Mouse (Mus musculus): Measurements from ENCODE around the gene Gm7168. TPM values are rescaled to one million over a fixed set of nuclear protein-coding genes. Genes with fewer than 3 reads are reported as not detected.
"Not testable (repeated sequence)": the region's sequence is repeated elsewhere in the genome, so short reads cannot be mapped to it uniquely, and the experiment has no call there.

Gm7168 gene
- polyA plus RNA-seq, 1 experiment from 2014 or later: not detected

- DNase-seq (ENCODE audit: low spot score) (no peak), ATAC-seq (no peak)
- WGBS: 67% methylated on average over 2 of the region's 2 CpGs
- no peak overlapping the region for H3K4me2 ChIP-seq (ENCODE audit: low read length)
- no peak overlapping the region for H3K9ac ChIP-seq (ENCODE audit: low read length)
- H3K27me3 ChIP-seq (replicated peaks; ENCODE audit: control insufficient read depth, insufficient read depth, low read length): no peaks in the 10 kb centered on the region
- no peaks in the 10 kb centered on the region for H3K4me1 ChIP-seq (ENCODE audit: control insufficient read depth, insufficient read depth, low read length)
- no peak overlapping the region for H3K4me3 ChIP-seq (ENCODE audit: low read depth, low read length)
- H3K27ac ChIP-seq (ENCODE audit: low read depth, low read length): no peak overlapping the region
- H3K36me3 ChIP-seq (ENCODE audit: control insufficient read depth, insufficient read depth, low read length): no peaks in the 10 kb centered on the region
- no peaks in the 10 kb centered on the region for H3K9me3 ChIP-seq (replicated peaks; ENCODE audit: control insufficient read depth, low read length)
These were observed 24.8 kb upstream of the Gm7168 start for GRCm38 (mm10) chr17:13923418-13923817.

GRCm38 (mm10) chr17:13924588-13924987 is 23.6 kb upstream of the Gm7168 start:
- DNase-seq (ENCODE audit: low spot score): no peak
- H3K27me3 ChIP-seq (replicated peaks; ENCODE audit: control insufficient read depth, insufficient read depth, low read length): no peaks in the 10 kb centered on the region
- no peak overlapping the region for H3K4me2 ChIP-seq (ENCODE audit: low read length)
- no peak overlapping the region for H3K27ac ChIP-seq (ENCODE audit: low read depth, low read length)
- WGBS: 91% methylated on average over 2 of the region's 2 CpGs
- no peak overlapping the region for H3K9ac ChIP-seq (ENCODE audit: low read length)
- H3K9me3 ChIP-seq (replicated peaks; ENCODE audit: control insufficient read depth, low read length): no peaks in the 10 kb centered on the region
- H3K36me3 ChIP-seq (ENCODE audit: control insufficient read depth, insufficient read depth, low read length): no peaks in the 10 kb centered on the region
- no peak overlapping the region for H3K4me3 ChIP-seq (ENCODE audit: low read depth, low read length)
- ATAC-seq: no peak
- no peaks in the 10 kb centered on the region for H3K4me1 ChIP-seq (ENCODE audit: control insufficient read depth, insufficient read depth, low read length)

GRCm38 (mm10) chr17:13925931-13926330 is 22.2 kb upstream of the Gm7168 start:
- Histone ChIP-seq H3K9me3 (replicated peaks; ENCODE audit: control insufficient read depth, low read length) (no peaks in the 10 kb centered on the region), H3K27me3 (replicated peaks; ENCODE audit: control insufficient read depth, insufficient read depth, low read length) (no peaks in the 10 kb centered on the region), H3K27ac (ENCODE audit: low read depth, low read length) (no peak overlapping the region), H3K9ac (ENCODE audit: low read length) (no peak overlapping the region), H3K4me1 (ENCODE audit: control insufficient read depth, insufficient read depth, low read length) (no peaks in the 10 kb centered on the region), H3K4me2 (ENCODE audit: low read length) (no peak overlapping the region), H3K36me3 (ENCODE audit: control insufficient read depth, insufficient read depth, low read length) (no peaks in the 10 kb centered on the region), H3K4me3 (ENCODE audit: low read depth, low read length) (no peak overlapping the region)
- no peak for DNase-seq (ENCODE audit: low spot score)
- WGBS: 61% methylated on average over 3 of the region's 3 CpGs
- no peak for ATAC-seq

- WGBS: 85% methylated on average over 9 of the region's 9 CpGs
- Histone ChIP-seq H3K4me1 (ENCODE audit: control insufficient read depth, insufficient read depth, low read length) (no peaks in the 10 kb centered on the region), H3K36me3 (ENCODE audit: control insufficient read depth, insufficient read depth, low read length) (no peaks in the 10 kb centered on the region), H3K27me3 (replicated peaks; ENCODE audit: control insufficient read depth, insufficient read depth, low read length) (no peaks in the 10 kb centered on the region), H3K4me2 (ENCODE audit: low read length) (no peak overlapping the region), H3K4me3 (ENCODE audit: low read depth, low read length) (no peak overlapping the region), H3K9me3 (replicated peaks; ENCODE audit: control insufficient read depth, low read length) (no peaks in the 10 kb centered on the region), H3K27ac (ENCODE audit: low read depth, low read length) (no peak overlapping the region), H3K9ac (ENCODE audit: low read length) (no peak overlapping the region)
- DNase-seq (ENCODE audit: low spot score): no peak
- no peak for ATAC-seq
These were observed 17.8 kb upstream of the Gm7168 start for GRCm38 (mm10) chr17:13930421-13930820.

DNA sequence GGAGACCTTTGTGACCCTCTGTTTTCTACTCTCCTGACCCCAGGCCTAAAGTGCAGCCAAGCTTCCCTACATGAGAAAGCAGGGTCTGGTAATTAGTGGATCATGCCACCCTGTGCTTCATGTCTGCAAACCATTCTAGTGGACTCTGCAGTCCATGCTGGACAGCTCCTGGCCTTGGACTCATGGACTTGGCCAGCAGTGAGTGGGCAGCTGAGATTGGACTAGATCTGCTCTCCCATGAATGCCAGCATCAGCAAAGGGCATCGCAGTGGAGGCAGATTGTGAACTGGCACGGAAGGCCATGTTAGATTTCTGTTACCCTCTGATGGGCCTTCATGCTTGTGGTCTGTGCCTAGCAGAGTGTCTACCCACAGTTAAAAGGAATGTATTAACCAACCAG is 12.8 kb upstream of the Gm7168 start:
- DNase-seq (ENCODE audit: low spot score); H3K9me3 ChIP-seq (replicated peaks; ENCODE audit: control insufficient read depth, low read length); ATAC-seq; H3K27me3 ChIP-seq (replicated peaks; ENCODE audit: control insufficient read depth, insufficient read depth, low read length); H3K4me2 ChIP-seq (ENCODE audit: low read length); H3K9ac ChIP-seq (ENCODE audit: low read length); H3K36me3 ChIP-seq (ENCODE audit: control insufficient read depth, insufficient read depth, low read length); H3K4me3 ChIP-seq (ENCODE audit: low read depth, low read length); H3K27ac ChIP-seq (ENCODE audit: low read depth, low read length); H3K4me1 ChIP-seq (ENCODE audit: control insufficient read depth, insufficient read depth, low read length): not testable (repeated sequence)
- whole genome bisulfite sequencing: 93% methylated on average over 2 of the region's 2 CpGs

GRCm38 (mm10) chr17:13937787-13938186 is 10.4 kb upstream of the Gm7168 start:
- Histone ChIP-seq H3K36me3 (ENCODE audit: control insufficient read depth, insufficient read depth, low read length) (no peaks in the 10 kb centered on the region), H3K4me2 (ENCODE audit: low read length) (no peak overlapping the region), H3K9me3 (replicated peaks; ENCODE audit: control insufficient read depth, low read length) (no peaks in the 10 kb centered on the region), H3K27me3 (replicated peaks; ENCODE audit: control insufficient read depth, insufficient read depth, low read length) (no peaks in the 10 kb centered on the region), H3K4me3 (ENCODE audit: low read depth, low read length) (no peak overlapping the region), H3K4me1 (ENCODE audit: control insufficient read depth, insufficient read depth, low read length) (no peaks in the 10 kb centered on the region), H3K9ac (ENCODE audit: low read length) (no peak overlapping the region), H3K27ac (ENCODE audit: low read depth, low read length) (no peak overlapping the region)
- DNase-seq (ENCODE audit: low spot score) (no peak), ATAC-seq (no peak)
- WGBS: 89% methylated on average over 4 of the region's 4 CpGs

- no peaks in the 10 kb centered on the region for H3K9me3 ChIP-seq (replicated peaks; ENCODE audit: control insufficient read depth, low read length)
- H3K27ac ChIP-seq (ENCODE audit: low read depth, low read length): no peak overlapping the region
- no peaks in the 10 kb centered on the region for H3K36me3 ChIP-seq (ENCODE audit: control insufficient read depth, insufficient read depth, low read length)
- ATAC-seq (no peak), DNase-seq (ENCODE audit: low spot score) (no peak)
- WGBS: 85% methylated on average over 3 of the region's 3 CpGs
- H3K27me3 ChIP-seq (replicated peaks; ENCODE audit: control insufficient read depth, insufficient read depth, low read length): no peaks in the 10 kb centered on the region
- no peaks in the 10 kb centered on the region for H3K4me1 ChIP-seq (ENCODE audit: control insufficient read depth, insufficient read depth, low read length)
- H3K4me2 ChIP-seq (ENCODE audit: low read length): no peak overlapping the region
- no peak overlapping the region for H3K9ac ChIP-seq (ENCODE audit: low read length)
- no peak overlapping the region for H3K4me3 ChIP-seq (ENCODE audit: low read depth, low read length)
These were observed 9.5 kb upstream of the Gm7168 start for GRCm38 (mm10) chr17:13938652-13939051.

DNA sequence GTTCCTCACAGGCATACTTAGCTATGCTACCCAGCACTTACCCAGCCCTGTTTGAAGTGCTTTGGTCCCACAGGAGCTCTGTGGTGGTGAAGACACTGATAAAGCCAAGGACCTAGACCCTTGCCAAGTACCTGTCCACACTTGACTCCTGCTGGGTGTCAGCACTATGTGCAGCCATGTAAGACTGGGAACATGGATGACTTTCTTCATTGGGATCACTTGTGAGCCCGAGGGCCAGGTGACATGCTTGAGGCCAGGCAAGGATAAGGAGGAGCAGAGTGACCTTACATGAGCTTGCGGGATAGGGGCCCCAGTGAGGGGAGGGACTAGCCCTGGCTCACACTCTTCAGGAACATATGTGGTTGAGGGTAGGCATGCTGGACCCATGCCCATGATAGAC is 8.9 kb upstream of the Gm7168 start:
- H3K36me3 ChIP-seq (ENCODE audit: control insufficient read depth, insufficient read depth, low read length); H3K27me3 ChIP-seq (replicated peaks; ENCODE audit: control insufficient read depth, insufficient read depth, low read length); H3K9me3 ChIP-seq (replicated peaks; ENCODE audit: control insufficient read depth, low read length); H3K4me1 ChIP-seq (ENCODE audit: control insufficient read depth, insufficient read depth, low read length); H3K9ac ChIP-seq (ENCODE audit: low read length); H3K4me3 ChIP-seq (ENCODE audit: low read depth, low read length); DNase-seq (ENCODE audit: low spot score); H3K27ac ChIP-seq (ENCODE audit: low read depth, low read length); H3K4me2 ChIP-seq (ENCODE audit: low read length); ATAC-seq: not testable (repeated sequence)
- 84% methylated on average over 2 of the region's 2 CpGs for WGBS

DNA sequence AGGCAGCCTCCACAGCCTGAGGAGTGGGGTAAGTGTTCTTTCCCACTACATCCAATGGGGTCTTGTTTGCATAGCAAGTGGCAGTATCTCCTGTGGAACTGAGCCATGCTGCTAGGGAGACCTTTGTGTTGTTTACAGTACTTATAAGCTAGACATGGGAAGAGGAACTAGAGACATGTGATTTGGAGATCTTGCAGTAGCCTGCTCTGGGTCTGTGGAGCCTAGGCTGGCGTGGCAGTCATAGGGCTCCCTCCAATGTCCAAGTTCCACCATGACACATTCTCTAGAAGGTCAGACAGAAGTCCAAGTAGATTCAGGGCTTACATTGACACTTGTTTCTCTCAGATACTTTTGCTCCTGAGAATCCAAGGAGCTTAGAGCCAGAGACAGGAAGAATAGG is 7.7 kb upstream of the Gm7168 start:
- Histone ChIP-seq H3K27ac (ENCODE audit: low read depth, low read length) (no peak overlapping the region), H3K9me3 (replicated peaks; ENCODE audit: control insufficient read depth, low read length) (no peaks in the 10 kb centered on the region), H3K4me2 (ENCODE audit: low read length) (no peak overlapping the region), H3K36me3 (ENCODE audit: control insufficient read depth, insufficient read depth, low read length) (no peaks in the 10 kb centered on the region), H3K4me3 (ENCODE audit: low read depth, low read length) (no peak overlapping the region), H3K27me3 (replicated peaks; ENCODE audit: control insufficient read depth, insufficient read depth, low read length) (no peaks in the 10 kb centered on the region), H3K4me1 (ENCODE audit: control insufficient read depth, insufficient read depth, low read length) (no peaks in the 10 kb centered on the region), H3K9ac (ENCODE audit: low read length) (no peak overlapping the region)
- 77% methylated on average over 1 of the region's 1 CpGs for WGBS
- DNase-seq (ENCODE audit: low spot score) (no peak), ATAC-seq (no peak)
